Mouse (Mus musculus): Measurements from ENCODE around the gene Gm6588.
"Not testable (repeated sequence)": the region's sequence is repeated elsewhere in the genome, so short reads cannot be mapped to it uniquely, and the experiment has no call there.

Gene Gm6588

DNA sequence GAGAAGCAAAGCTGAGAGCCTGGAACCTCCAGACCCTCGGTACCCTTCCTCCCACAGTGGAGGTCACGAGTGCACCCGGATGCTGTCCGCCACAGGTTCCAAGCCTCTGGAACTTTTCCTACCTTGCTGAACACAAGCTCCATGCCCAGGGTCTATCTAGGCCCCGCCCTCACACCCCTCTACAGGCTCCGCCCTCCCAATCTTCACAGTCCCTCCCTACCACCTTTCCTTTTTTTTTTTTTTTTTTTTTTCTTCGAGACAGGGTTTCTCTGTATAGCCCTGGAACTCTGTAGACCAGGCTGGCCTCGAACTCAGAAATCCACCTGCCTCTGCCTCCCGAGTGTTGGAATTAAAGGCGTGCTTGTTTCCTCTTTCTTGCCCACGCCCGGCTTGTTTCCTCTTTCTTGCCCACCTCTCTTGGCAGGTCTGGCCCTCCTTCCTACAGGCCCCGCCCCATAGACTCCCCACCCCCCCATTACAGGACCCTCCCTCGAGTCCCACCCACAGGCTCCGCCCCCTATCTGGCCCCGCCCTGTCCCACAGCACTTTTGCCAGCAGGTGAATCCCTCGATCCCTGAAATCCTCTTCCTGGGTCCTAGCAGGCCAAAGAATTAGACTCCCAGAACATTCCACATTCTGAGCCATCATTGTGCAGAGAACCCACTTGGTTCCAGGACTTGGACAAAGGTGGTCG lies at the start of gene Gm6588:
TSS of gene Gm6588 (plus strand) at position 680 of the 694 bp plus-strand sequence.
- DNase-seq, result no peak

- DNase-seq, result peak in 1 of 2 experiments; percentile 32
Measured at GRCm38 (mm10) chr5:112402437-112402836, 46.8 kb upstream of the Gm6588 start.

DNA sequence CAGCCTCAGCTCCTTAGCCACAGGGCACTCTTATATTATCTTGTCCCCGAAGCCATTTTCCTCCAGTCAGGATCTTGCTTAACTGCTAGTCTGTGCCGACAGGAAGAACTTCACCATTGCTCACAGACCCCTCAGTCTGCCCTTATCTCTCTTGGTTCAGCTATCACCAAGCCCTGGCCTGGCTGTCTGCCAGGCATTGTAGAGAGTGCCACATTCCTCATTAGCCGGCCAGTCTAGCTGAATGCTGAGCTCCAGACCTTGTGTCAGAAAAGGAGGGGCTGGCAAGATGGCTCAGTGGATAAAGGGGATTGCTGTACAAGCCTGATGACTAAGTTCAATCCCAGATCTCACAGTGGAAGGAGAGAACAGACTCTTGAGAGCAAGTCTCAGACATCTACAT lies 43.2 kb upstream of the Gm6588 start:
- no peak for DNase-seq

DNA sequence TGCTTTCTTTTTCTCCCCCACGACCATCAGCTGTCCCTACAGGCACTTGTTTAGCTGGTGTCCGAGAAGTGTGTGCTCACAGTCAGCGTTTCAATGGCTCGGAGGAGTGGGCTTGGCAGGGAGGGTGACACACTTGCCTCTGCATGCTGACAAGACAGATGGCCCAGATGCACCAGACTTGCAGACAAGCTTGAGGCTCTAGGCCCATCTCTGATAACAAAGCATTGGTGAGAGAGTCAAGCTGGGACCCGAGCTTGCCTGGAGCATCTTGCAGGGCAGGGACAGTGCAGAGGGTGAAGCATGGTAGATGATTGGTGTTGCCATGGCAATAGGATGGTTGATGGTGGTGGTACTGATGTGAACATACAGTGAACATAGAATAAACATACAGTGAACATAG lies 40.0 kb upstream of the Gm6588 start:
- no peak for DNase-seq

DNA sequence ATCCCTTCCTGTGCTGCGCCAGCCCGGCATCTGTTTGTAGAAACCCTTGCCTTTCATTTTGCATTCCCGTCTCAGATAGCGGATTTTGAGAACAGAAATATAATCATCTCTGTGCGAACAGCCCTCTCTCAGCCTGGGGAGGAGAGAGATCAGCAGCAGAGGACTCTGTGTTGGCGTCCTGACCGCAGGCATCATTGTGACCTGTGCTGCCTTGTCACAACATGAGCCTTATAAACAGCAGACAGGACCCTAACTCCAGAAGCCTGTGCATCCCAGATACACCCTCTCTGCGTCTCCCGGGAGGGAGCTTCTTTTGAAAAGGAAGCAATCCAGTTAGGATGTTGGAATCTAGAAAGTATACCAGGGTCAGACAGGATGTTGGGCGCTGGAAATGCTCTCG lies 38.2 kb upstream of the Gm6588 start:
- peak in 1 of 2 experiments; percentile 36 for DNase-seq

DNA sequence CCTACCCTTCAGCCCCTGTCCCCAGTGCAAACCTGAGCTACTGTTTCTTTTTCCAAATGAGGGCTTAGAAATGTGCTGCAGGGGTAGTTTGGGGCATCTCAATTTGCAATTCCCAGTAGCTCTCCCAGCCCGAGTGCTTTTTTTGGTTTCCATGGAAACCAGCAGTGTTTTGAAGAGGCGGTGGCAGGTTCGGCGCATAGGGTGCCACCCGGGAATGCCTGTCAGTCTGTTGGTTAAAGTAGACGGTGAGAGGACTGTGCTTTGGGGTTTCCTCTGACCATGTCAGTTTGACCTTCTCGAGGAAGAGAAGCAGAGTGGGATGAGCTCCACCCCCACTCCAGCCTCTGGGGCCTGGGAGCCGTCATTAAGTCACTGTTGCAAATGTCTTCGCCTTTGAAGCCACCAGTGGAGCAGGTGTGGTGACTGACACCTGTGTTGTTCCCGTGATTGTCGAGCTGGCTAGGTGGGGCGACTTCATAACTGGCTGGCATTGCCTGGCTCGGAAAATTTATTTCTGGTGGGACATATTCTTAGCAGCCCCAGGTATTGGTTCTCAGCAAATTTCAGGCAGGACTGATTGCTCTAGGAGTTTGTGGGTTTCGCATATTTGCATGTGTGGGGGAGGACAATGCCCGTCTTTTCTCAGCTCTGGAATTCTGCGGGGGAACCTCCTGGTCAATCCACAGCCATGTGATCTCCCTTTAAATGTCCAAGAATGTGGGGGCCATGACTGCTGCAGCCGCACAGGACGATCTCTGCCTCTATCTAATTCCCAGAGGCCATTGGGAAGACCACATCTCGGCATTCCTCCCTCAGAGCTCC lies 37.5 kb upstream of the Gm6588 start:
- peak; percentile 23 to 52 for DNase-seq

GRCm38 (mm10) chr5:112412781-112413180 lies 36.4 kb upstream of the Gm6588 start:
- not testable (repeated sequence) for DNase-seq

GRCm38 (mm10) chr5:112416673-112417072 lies 32.6 kb upstream of the Gm6588 start:
- no peak for DNase-seq

DNA sequence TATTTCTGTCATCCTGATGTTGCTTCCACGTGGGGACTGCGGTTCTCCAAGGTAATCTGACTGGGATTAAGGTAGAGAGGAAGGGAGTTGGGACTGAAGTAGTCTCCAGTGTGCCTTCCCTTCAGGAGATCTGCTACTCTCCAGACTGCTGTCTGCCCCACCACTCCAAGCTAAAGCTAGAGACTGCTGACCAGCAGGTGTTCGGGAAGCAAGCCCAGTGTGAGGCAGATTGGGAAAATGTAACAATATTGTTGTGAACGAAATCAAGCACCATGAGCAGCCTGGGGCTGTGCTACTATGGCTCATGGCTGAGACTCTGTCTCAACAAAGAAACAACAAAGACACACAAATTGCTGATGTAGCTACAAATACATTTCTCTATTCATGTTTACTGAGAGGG lies 31.2 kb upstream of the Gm6588 start:
- DNase-seq, result no peak

- DNase-seq, result peak in 1 of 2 experiments; percentile 35
Measured at GRCm38 (mm10) chr5:112419535-112419934, 29.7 kb upstream of the Gm6588 start.

GRCm38 (mm10) chr5:112426635-112427034 lies 22.6 kb upstream of the Gm6588 start:
- no peak for DNase-seq

DNA sequence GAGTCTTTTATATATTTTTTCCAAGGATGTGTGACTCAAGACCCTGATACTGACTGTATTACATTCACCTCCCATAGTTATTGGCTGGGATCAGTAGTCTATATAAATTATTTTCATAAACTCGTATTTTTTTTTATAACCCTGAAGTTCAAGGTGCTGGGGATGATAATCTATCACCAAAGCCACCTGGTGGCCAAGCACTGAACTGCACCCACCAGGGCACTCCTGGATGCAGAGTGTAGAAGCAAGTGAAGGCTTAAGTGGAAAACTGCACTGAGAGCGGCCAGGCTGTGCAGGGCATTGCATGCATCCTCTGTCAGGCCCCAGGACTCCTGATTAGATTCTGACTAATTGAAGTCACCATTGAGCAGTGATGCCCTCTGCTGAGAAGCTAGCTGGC lies 21.9 kb upstream of the Gm6588 start:
- peak; percentile 87 to 89 for DNase-seq

DNA sequence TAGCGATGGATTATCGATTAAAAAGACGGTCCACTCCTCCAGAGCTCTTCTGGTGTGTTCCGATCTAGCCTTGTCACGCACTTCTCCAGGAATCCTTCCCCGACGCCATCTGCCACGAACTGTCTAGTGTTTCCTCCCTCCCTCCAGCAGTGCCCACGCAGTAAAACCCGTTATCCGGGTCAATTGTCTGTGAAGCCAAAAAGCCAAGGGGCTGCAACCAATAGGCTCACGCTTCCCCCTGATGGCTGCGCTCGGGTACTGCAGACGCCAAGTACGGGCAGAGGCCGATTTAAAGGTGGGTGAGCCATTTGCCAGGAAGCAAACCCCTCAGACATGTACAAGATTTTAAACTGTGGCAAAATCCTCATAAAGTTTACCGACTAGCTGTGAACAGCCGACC lies 20.3 kb upstream of the Gm6588 start:
- peak; percentile 85 to 86 for DNase-seq

DNA sequence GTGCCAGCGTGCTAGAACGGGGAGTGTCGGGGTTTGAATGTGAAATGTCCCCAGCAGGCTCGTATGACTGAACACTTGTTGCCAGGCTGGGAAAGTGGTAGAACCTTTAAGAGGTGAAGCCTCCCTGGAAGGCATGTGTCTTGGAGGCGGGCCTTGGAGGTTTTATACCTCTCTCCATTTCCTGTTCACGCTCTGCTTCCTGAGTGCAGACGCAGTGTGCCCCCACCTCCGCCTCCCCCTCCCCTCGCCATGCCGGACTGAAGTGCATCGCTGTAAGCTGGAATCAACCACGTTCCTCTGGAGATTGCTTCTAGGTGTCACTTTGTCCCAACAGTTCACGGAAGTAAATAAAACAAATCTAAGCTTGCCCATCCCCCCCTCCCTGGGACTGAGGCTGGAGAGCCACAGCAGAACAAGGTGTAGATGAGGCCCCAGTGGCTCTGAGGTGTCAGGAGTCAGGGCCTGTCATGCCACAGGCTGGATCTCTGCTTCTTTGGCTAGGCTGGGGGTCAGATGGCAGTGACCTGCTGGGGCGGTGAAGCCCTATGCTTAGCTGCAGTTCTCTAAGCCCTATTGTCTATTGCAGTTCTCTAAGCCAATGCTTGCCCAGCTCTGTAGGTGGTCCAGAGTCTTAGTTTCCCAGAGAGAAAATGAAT lies 18.0 kb upstream of the Gm6588 start:
- DNase-seq, result peak; percentile 33 to 59

GRCm38 (mm10) chr5:112432033-112432432 lies 17.2 kb upstream of the Gm6588 start:
- no peak for DNase-seq

- peak; percentile 86 to 89 for DNase-seq
Measured at GRCm38 (mm10) chr5:112433004-112433403, 16.2 kb upstream of the Gm6588 start.

DNA sequence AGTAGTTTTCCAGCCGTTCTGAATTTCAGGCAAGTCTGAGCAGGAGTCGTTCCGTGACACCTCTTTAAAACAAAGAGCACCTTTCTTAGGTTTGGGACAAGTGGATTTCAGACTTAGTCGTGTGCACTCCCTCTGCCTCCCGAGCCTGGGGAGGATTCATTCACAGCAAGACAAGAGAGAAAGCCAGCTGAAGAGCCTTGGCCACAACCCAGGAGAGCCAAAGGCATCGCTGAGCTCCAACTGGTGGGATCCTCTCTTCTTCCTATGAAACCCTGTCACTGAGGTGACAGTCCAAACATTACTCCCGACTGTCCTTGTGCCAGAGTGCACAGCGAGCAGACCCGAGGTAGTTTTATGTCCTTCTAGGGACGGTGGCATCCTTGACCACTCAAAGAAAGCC lies 10.7 kb upstream of the Gm6588 start:
- no peak for DNase-seq

DNA sequence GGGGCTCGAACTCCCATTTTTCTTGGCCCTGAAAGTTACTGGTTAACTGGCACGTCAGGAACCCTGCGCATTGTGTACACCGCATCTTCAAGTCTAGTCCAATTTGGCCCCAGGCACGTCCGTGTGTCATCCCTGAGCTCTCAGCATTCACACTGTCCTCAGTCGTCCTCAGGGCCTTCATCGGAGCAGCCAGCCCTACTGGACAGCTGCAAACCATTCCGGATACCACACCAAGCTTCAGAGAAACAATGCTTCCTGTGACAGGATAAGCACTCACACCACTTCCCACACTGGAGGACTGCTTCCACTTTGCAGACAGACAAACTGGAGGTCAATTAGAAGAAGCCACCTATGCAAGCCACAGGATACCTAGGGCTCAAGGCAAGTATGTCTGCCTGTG lies 3.9 kb downstream of the Gm6588 start:
- DNase-seq, result no peak

GRCm38 (mm10) chr5:112454966-112455555 lies 5.8 kb downstream of the Gm6588 start:
- no peak for DNase-seq

DNA sequence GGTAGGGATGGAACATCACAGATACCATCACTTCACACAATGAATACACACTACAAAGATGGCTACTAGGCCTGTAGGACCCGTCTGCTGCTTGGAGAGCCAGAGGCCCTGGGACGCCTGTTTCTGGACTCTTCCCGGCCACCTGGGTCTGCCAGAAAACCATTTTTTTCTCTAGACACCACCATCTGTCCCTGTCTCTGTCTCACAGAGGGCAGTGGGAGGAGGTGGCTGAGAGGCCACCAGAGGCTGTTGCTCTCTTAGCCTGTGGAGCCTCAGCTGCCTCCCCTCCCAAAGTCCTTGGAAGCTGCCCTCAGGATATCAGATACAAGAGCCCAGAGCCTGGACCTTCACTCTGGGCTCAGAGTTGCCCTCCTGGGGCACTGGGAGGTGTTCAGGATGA lies 10.7 kb downstream of the Gm6588 start:
- no peak for DNase-seq

- peak in 1 of 2 experiments; percentile 34 for DNase-seq
Measured at GRCm38 (mm10) chr5:112466331-112466730, 17.1 kb downstream of the Gm6588 start.

DNA sequence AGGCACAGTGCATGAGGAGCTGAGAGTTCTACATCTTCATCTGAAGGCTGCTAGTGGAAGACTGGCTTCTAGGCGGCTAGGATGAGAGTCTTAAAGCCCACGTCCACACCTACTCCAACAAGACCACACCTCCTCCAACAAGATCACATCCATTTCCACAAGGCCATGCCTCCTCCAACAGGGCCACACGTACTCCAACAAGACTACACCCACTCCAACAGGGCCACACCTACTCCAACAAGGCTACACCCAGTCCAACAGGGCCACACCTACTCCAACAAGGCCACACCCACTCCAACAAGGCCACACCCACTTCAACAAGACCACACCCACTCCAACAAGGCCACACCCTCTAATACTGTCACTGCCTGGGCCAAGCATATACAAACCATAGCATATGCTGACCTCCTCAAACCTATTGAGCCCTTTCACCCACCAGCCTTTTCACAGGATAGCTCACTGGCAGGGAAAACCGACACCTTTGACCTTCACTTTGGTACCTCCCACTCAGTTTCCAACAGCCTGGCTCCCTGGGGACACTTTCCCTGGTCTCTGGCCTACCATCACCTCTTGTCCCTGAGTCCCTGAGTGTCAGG lies 19.9 kb downstream of the Gm6588 start:
- no peak for DNase-seq

GRCm38 (mm10) chr5:112470144-112470543 lies 20.9 kb downstream of the Gm6588 start:
- DNase-seq, result peak; percentile 61 to 71
